9 mouse cellular contexts compared by ENCODE assay signal in genomic region chr17:24687599-24687998, GRCm38 (mm10). TPM values are rescaled to one million over a fixed set of nuclear protein-coding genes. Genes with fewer than 3 reads are reported as not detected.
DNase-seq lines count a peak whose midpoint lies in the region; ATAC-seq and TF ChIP-seq lines count a peak whose summit lies in the region.
"Had no signal": no experiment of that assay in that cellular context is flagged by ENCODE, and none has a peak within 500 bp of the region (broad histone marks: within the 10 kb centered on the region; RNA-seq: fewer than 3 reads in every experiment).

No protein-coding gene starts in this region.

- no peaks in the 10 kb centered on the region for H3K9me3 ChIP-seq in kidney, postnatal 0 days (replicated peaks; ENCODE audit: low read length)
- H3K9me3 ChIP-seq in embryonic facial prominence, embryonic 11.5 days (replicated peaks; ENCODE audit: control insufficient read depth, low read length): no peaks in the 10 kb centered on the region
- no peaks in the 10 kb centered on the region for H3K9me3 ChIP-seq in hindbrain, embryonic 16.5 days (ENCODE audit: control insufficient read depth, low read length)
- no peaks in the 10 kb centered on the region for H3K9me3 ChIP-seq in midbrain, postnatal 0 days (ENCODE audit: low read length)

- 0 out of 2 replicates have a peak, but pooled peaks cover 2% of the 10 kb centered on the region for H3K36me3 ChIP-seq in kidney, postnatal 0 days (ENCODE audit: insufficient read depth, low read length)
- peaks cover 4% of the 10 kb centered on the region; the same call in 1 of the 2 replicates for H3K36me3 ChIP-seq in embryonic facial prominence, embryonic 11.5 days (replicated peaks; ENCODE audit: control insufficient read depth, insufficient read depth, low read depth, low read length)
- peaks cover 16% of the 10 kb centered on the region for H3K36me3 ChIP-seq in hindbrain, embryonic 16.5 days (ENCODE audit: control insufficient read depth, insufficient read depth, low read length)
- peaks cover 18% of the 10 kb centered on the region for H3K36me3 ChIP-seq in midbrain, postnatal 0 days (ENCODE audit: insufficient read depth, low read length)

- peak overlapping the region; percentile 40 for H3K9ac ChIP-seq in kidney, postnatal 0 days (ENCODE audit: low read depth, low read length)
- peak overlapping the region; percentile 32; the same call in 1 of the 2 replicates for H3K9ac ChIP-seq in embryonic facial prominence, embryonic 11.5 days (replicated peaks; ENCODE audit: low read length)
- peak overlapping the region; percentile 52 for H3K9ac ChIP-seq in hindbrain, embryonic 16.5 days (ENCODE audit: low read depth, low read length)
- peak overlapping the region; percentile 44; the same call in 1 of the 2 replicates for H3K9ac ChIP-seq in midbrain, postnatal 0 days (replicated peaks; ENCODE audit: low read length, poor library complexity, severe bottlenecking)

- H3K27me3 ChIP-seq in kidney, postnatal 0 days (ENCODE audit: insufficient read depth, low read length): peaks cover 14% of the 10 kb centered on the region
- peaks cover 36% of the 10 kb centered on the region for H3K27me3 ChIP-seq in embryonic facial prominence, embryonic 11.5 days (ENCODE audit: control insufficient read depth, insufficient read depth, low read length)
- peaks cover 4% of the 10 kb centered on the region; the same call in 1 of the 2 replicates for H3K27me3 ChIP-seq in hindbrain, embryonic 16.5 days (replicated peaks; ENCODE audit: control insufficient read depth, insufficient read depth, low read length)
- no peaks in the 10 kb centered on the region for H3K27me3 ChIP-seq in midbrain, postnatal 0 days (ENCODE audit: insufficient read depth, low read length)

- no peak for TF ChIP-seq CTCF in kidney, postnatal 0 days (IDR thresholded peaks at IDR 0.05; ENCODE audit: low read depth)
- TF ChIP-seq CTCF in midbrain, postnatal 0 days (IDR thresholded peaks at IDR 0.05): no peak

- H3K4me1 ChIP-seq in kidney, postnatal 0 days (replicated peaks; ENCODE audit: insufficient read depth, low read length): peaks cover 15% of the 10 kb centered on the region
- peaks cover 4% of the 10 kb centered on the region for H3K4me1 ChIP-seq in embryonic facial prominence, embryonic 11.5 days (ENCODE audit: control insufficient read depth, insufficient read depth, low read length)
- peaks cover 29% of the 10 kb centered on the region for H3K4me1 ChIP-seq in hindbrain, embryonic 16.5 days (ENCODE audit: control insufficient read depth, insufficient read depth, low read depth, low read length)
- H3K4me1 ChIP-seq in midbrain, postnatal 0 days (ENCODE audit: insufficient read depth, low read length): peaks cover 14% of the 10 kb centered on the region

- 21% methylated on average over 23 of the region's 23 CpGs for WGBS in kidney, postnatal 0 days
- 15% methylated on average over 23 of the region's 23 CpGs for WGBS in embryonic facial prominence, embryonic 11.5 days
- WGBS in hindbrain, embryonic 16.5 days: 19% methylated on average over 23 of the region's 23 CpGs
- 21% methylated on average over 23 of the region's 23 CpGs for WGBS in midbrain, postnatal 0 days

- peak overlapping the region; percentile 61 for H3K4me2 ChIP-seq in kidney, postnatal 0 days (ENCODE audit: low read length)
- peak overlapping the region; percentile 48 for H3K4me2 ChIP-seq in embryonic facial prominence, embryonic 11.5 days (ENCODE audit: low read depth, low read length)
- H3K4me2 ChIP-seq in hindbrain, embryonic 16.5 days (ENCODE audit: low read length): peak overlapping the region; percentile 72
- peak overlapping the region; percentile 65 for H3K4me2 ChIP-seq in midbrain, postnatal 0 days (ENCODE audit: low read depth, low read length, poor library complexity, severe bottlenecking)

- no peak for ATAC-seq in kidney, postnatal 0 days (replicated peaks; ENCODE audit: low FRiP score, low read depth)
- ATAC-seq in embryonic facial prominence, embryonic 11.5 days (replicated peaks; ENCODE audit: insufficient number of reproducible peaks, low FRiP score, low TSS enrichment, low read depth): no peak
- no peak; the same call in 1 of the 2 replicates for ATAC-seq in hindbrain, embryonic 16.5 days
- ATAC-seq in midbrain, postnatal 0 days (ENCODE audit: low FRiP score): no peak

- H3K4me3 ChIP-seq in kidney, postnatal 0 days (replicated peaks; ENCODE audit: low read depth, low read length): peak overlapping the region; percentile 32
- peak overlapping the region; percentile 25 for H3K4me3 ChIP-seq in embryonic facial prominence, embryonic 11.5 days (ENCODE audit: low read depth, low read length)
- H3K4me3 ChIP-seq in hindbrain, embryonic 16.5 days (ENCODE audit: low read length): peak overlapping the region; percentile 39
- H3K4me3 ChIP-seq in midbrain, postnatal 0 days (ENCODE audit: low read depth, low read length): peak overlapping the region; percentile 64

- no peak overlapping the region for H3K27ac ChIP-seq in kidney, postnatal 0 days
- no peak overlapping the region for H3K27ac ChIP-seq in embryonic facial prominence, embryonic 11.5 days (replicated peaks; ENCODE audit: low read depth, low read length)
- no peak overlapping the region for H3K27ac ChIP-seq in hindbrain, embryonic 16.5 days (ENCODE audit: low read depth, low read length)
- no peak overlapping the region for H3K27ac ChIP-seq in midbrain, postnatal 0 days (ENCODE audit: low read depth, low read length)

- DNase-seq in kidney, postnatal 0 days (ENCODE audit: low spot score): no peak
- no peak for DNase-seq in kidney, postnatal 14 days
- DNase-seq in embryonic facial prominence, embryonic 11.5 days (ENCODE audit: low spot score): no peak
- no peak for DNase-seq in midbrain, postnatal 0 days (ENCODE audit: low spot score)
- no peak for DNase-seq in cerebellum, postnatal 4 days (ENCODE audit: low spot score in 2 of 2)
- DNase-seq in urinary bladder, postnatal 25 days (ENCODE audit: low spot score): no peak
- DNase-seq in frontal cortex, postnatal 36 days (ENCODE audit: low spot score in 2 of 2): no peak

RNA-seq across cellular contexts. Expression of gene Syngr3, which starts 2.2 kb away (rescaled TPM):
- polyA plus RNA-seq in kidney, postnatal 0 days (2015; fragmentation: Nextera tagmentation; extraction: Ambion mirVana): 1.4 and 1.7 TPM in 2 replicates
- polyA plus RNA-seq in embryonic facial prominence, embryonic 11.5 days (2014; fragmentation: Nextera tagmentation; extraction: Ambion mirVana): 6.2 and 6.6 TPM in 2 replicates
- polyA plus RNA-seq in hindbrain, embryonic 16.5 days (2015; fragmentation: Nextera tagmentation; extraction: Ambion mirVana): 272 and 319 TPM in 2 replicates
- 330 and 376 TPM in 2 replicates for total RNA-seq in midbrain, postnatal 0 days (2014; rRNA removed)
- polyA plus RNA-seq in midbrain, postnatal 0 days (2015; fragmentation: Nextera tagmentation; extraction: Ambion mirVana): 334 and 375 TPM in 2 replicates
- total RNA-seq: neutrophil, adult 5-6 weeks had no signal

RNA-seq across cellular contexts. Expression of gene Gfer, which starts 8.4 kb away (rescaled TPM):
- 43.3 and 47.6 TPM in 2 replicates for polyA plus RNA-seq in kidney, postnatal 0 days (2015; fragmentation: Nextera tagmentation; extraction: Ambion mirVana)
- polyA plus RNA-seq in embryonic facial prominence, embryonic 11.5 days (2014; fragmentation: Nextera tagmentation; extraction: Ambion mirVana): 46.8 and 52.4 TPM in 2 replicates
- polyA plus RNA-seq in hindbrain, embryonic 16.5 days (2015; fragmentation: Nextera tagmentation; extraction: Ambion mirVana): 35.4 and 37.3 TPM in 2 replicates
- 28.0 and 44.3 TPM in 2 replicates for total RNA-seq in midbrain, postnatal 0 days (2014; rRNA removed)
- 36.7 and 39.4 TPM in 2 replicates for polyA plus RNA-seq in midbrain, postnatal 0 days (2015; fragmentation: Nextera tagmentation; extraction: Ambion mirVana)

RNA-seq across cellular contexts. Expression of gene Noxo1, which starts 8.4 kb away (rescaled TPM):
- 2.6 and 2.7 TPM in 2 replicates for polyA plus RNA-seq in kidney, postnatal 0 days (2015; fragmentation: Nextera tagmentation; extraction: Ambion mirVana)
- 1.1 and 2.7 TPM in 2 replicates for polyA plus RNA-seq in embryonic facial prominence, embryonic 11.5 days (2014; fragmentation: Nextera tagmentation; extraction: Ambion mirVana)
- 1.7 and 2.3 TPM in 2 replicates for polyA plus RNA-seq in hindbrain, embryonic 16.5 days (2015; fragmentation: Nextera tagmentation; extraction: Ambion mirVana)
- 7.2 and 11.1 TPM in 2 replicates for total RNA-seq in midbrain, postnatal 0 days (2014; rRNA removed)
- polyA plus RNA-seq in midbrain, postnatal 0 days (2015; fragmentation: Nextera tagmentation; extraction: Ambion mirVana): 1.9 and 2.1 TPM in 2 replicates

RNA-seq across cellular contexts. Expression of gene Zfp598, which starts 18.1 kb away (rescaled TPM):
- 17.5 and 18.1 TPM in 2 replicates for polyA plus RNA-seq in kidney, postnatal 0 days (2015; fragmentation: Nextera tagmentation; extraction: Ambion mirVana)
- 24.1 and 26.6 TPM in 2 replicates for polyA plus RNA-seq in embryonic facial prominence, embryonic 11.5 days (2014; fragmentation: Nextera tagmentation; extraction: Ambion mirVana)
- 10.8 and 18.7 TPM in 2 replicates for polyA plus RNA-seq in hindbrain, embryonic 16.5 days (2015; fragmentation: Nextera tagmentation; extraction: Ambion mirVana)
- total RNA-seq in midbrain, postnatal 0 days (2014; rRNA removed): 36.4 and 40.0 TPM in 2 replicates
- polyA plus RNA-seq in midbrain, postnatal 0 days (2015; fragmentation: Nextera tagmentation; extraction: Ambion mirVana): 15.7 and 16.4 TPM in 2 replicates

RNA-seq across cellular contexts. Expression of gene Tbl3, which starts 19.9 kb away (rescaled TPM):
- polyA plus RNA-seq in kidney, postnatal 0 days (2015; fragmentation: Nextera tagmentation; extraction: Ambion mirVana): 50.5 and 57.3 TPM in 2 replicates
- 96.3 and 102 TPM in 2 replicates for polyA plus RNA-seq in embryonic facial prominence, embryonic 11.5 days (2014; fragmentation: Nextera tagmentation; extraction: Ambion mirVana)
- 62.4 and 69.9 TPM in 2 replicates for polyA plus RNA-seq in hindbrain, embryonic 16.5 days (2015; fragmentation: Nextera tagmentation; extraction: Ambion mirVana)
- 44.0 and 56.4 TPM in 2 replicates for total RNA-seq in midbrain, postnatal 0 days (2014; rRNA removed)
- 38.2 and 46.7 TPM in 2 replicates for polyA plus RNA-seq in midbrain, postnatal 0 days (2015; fragmentation: Nextera tagmentation; extraction: Ambion mirVana)

Comparison
In these comparisons a context has a peak if more than half of its experiments do, and no peak if none do; other contexts are left out.
1. RNA of gene Syngr3, which starts 2.2 kb away (polyA plus RNA-seq): 334 to 375 TPM in midbrain, postnatal 0 days and 272 to 319 TPM in hindbrain, embryonic 16.5 days; 6.2 to 6.6 TPM in embryonic facial prominence, embryonic 11.5 days and 1.4 to 1.7 TPM in kidney, postnatal 0 days; every median in the first group is over 10 times any median in the second.
2. Peak in every context shown above with its lines, with median percentiles within 50 percentile points of each other: H3K4me2 ChIP-seq, H3K4me3 ChIP-seq and H3K9ac ChIP-seq.